Mouse (Mus musculus) C2C12 (cell line): Measurements from ENCODE around the gene Mbnl2.

ENCODE experiments used
- CEBPB ChIP-seq: IDR thresholded peaks from one replicate; pipeline ENCODE4 v1.6.1; 2011; ENCODE audit warnings: low read depth, mild to moderate bottlenecking, control low read depth, moderate library complexity
- CTCF ChIP-seq: IDR thresholded peaks from one replicate; pipeline ENCODE4 v1.5.1; 2011; ENCODE audit not compliant: control insufficient read depth, insufficient read depth, insufficient read length
- FOSL1 ChIP-seq: IDR thresholded peaks from one replicate; pipeline ENCODE4 v1.8.0; 2011; ENCODE audit warnings: mild to moderate bottlenecking, low read length; ENCODE audit not compliant: poor library complexity, insufficient read depth, severe bottlenecking
- MAX ChIP-seq: IDR thresholded peaks from one replicate; pipeline ENCODE4 v1.6.1; 2011; ENCODE audit warnings: mild to moderate bottlenecking, control low read depth
- MYOD1 ChIP-seq: IDR thresholded peaks from one replicate; pipeline ENCODE4 v1.6.1; 2011; ENCODE audit warnings: low read depth; ENCODE audit not compliant: control insufficient read depth, insufficient read length
- MYOG ChIP-seq: IDR thresholded peaks from one replicate; pipeline ENCODE4 v1.6.1; 2011; ENCODE audit not compliant: control insufficient read depth, insufficient read length; ENCODE audit errors: extremely low read depth
- USF1 ChIP-seq: IDR thresholded peaks from one replicate; pipeline ENCODE4 v1.6.1; 2011; ENCODE audit warnings: low read depth, mild to moderate bottlenecking, control low read depth, moderate library complexity

GRCm38 (mm10) chr14:120404364-120404763 is 128.9 kb downstream of the Mbnl2 start:
- TF ChIP-seq CTCF (no peak), MAX (no peak), MYOD1 (no peak), MYOG (no peak), CEBPB (no peak), USF1 (no peak), FOSL1 (no peak)
